Mouse (Mus musculus): ENCODE data around the gene Ctdnep1. TPM values are rescaled to one million over a fixed set of nuclear protein-coding genes. Genes with fewer than 3 reads are reported as not detected.

The Ctdnep1 gene
- polyA plus RNA-seq, 1 experiment from 2014 or later: 28.6 TPM

- Histone ChIP-seq H3K4me3 (ENCODE audit: low read depth, low read length) (peak overlapping the region; percentile 47), H3K4me1 (replicated peaks; ENCODE audit: control insufficient read depth, insufficient read depth, low read length) (peaks cover 15% of the 10 kb centered on the region), H3K9ac (ENCODE audit: low read length) (peak overlapping the region; percentile 44; the same call in 1 of the 2 replicates), H3K27me3 (replicated peaks; ENCODE audit: control insufficient read depth, insufficient read depth, low read length) (no peaks in the 10 kb centered on the region), H3K27ac (ENCODE audit: low read depth) (no peak overlapping the region), H3K4me2 (ENCODE audit: low read length) (peak overlapping the region; percentile 100), H3K36me3 (ENCODE audit: control insufficient read depth, insufficient read depth, low read length) (no peaks in the 10 kb centered on the region), H3K9me3 (ENCODE audit: control insufficient read depth, low read length) (no peaks in the 10 kb centered on the region)
- no peak for DNase-seq (ENCODE audit: low spot score)
- no peak for ATAC-seq (replicated peaks; ENCODE audit: low FRiP score, low TSS enrichment, low read depth)
- WGBS: 33% methylated on average over 9 of the region's 9 CpGs
These were observed 44.1 kb upstream of the Ctdnep1 start for GRCm38 (mm10) chr11:69936714-69937347.

GRCm38 (mm10) chr11:69937385-69937784, 43.6 kb upstream of the Ctdnep1 start:
- no peaks in the 10 kb centered on the region for H3K27me3 ChIP-seq (replicated peaks; ENCODE audit: control insufficient read depth, insufficient read depth, low read length)
- no peak overlapping the region for H3K27ac ChIP-seq (ENCODE audit: low read depth)
- WGBS: 42% methylated on average over 4 of the region's 4 CpGs
- no peak overlapping the region for H3K9ac ChIP-seq (ENCODE audit: low read length)
- no peak for DNase-seq (ENCODE audit: low spot score)
- ATAC-seq (replicated peaks; ENCODE audit: low FRiP score, low TSS enrichment, low read depth): no peak
- no peak overlapping the region for H3K4me3 ChIP-seq (ENCODE audit: low read depth, low read length)
- 0 out of 2 replicates have a peak overlapping the region, but pooled peaks have one; percentile 100 for H3K4me2 ChIP-seq (ENCODE audit: low read length)
- H3K36me3 ChIP-seq (ENCODE audit: control insufficient read depth, insufficient read depth, low read length): no peaks in the 10 kb centered on the region; the same call in 1 of the 2 replicates
- no peaks in the 10 kb centered on the region for H3K9me3 ChIP-seq (ENCODE audit: control insufficient read depth, low read length)
- peaks cover 15% of the 10 kb centered on the region for H3K4me1 ChIP-seq (replicated peaks; ENCODE audit: control insufficient read depth, insufficient read depth, low read length)

GRCm38 (mm10) chr11:69937834-69938233, 43.1 kb upstream of the Ctdnep1 start:
- Histone ChIP-seq H3K4me1 (replicated peaks; ENCODE audit: control insufficient read depth, insufficient read depth, low read length) (peaks cover 15% of the 10 kb centered on the region), H3K9me3 (ENCODE audit: control insufficient read depth, low read length) (no peaks in the 10 kb centered on the region), H3K27me3 (replicated peaks; ENCODE audit: control insufficient read depth, insufficient read depth, low read length) (no peaks in the 10 kb centered on the region), H3K9ac (ENCODE audit: low read length) (no peak overlapping the region), H3K4me3 (ENCODE audit: low read depth, low read length) (no peak overlapping the region), H3K27ac (ENCODE audit: low read depth) (no peak overlapping the region), H3K36me3 (ENCODE audit: control insufficient read depth, insufficient read depth, low read length) (peaks cover under 1% of the 10 kb centered on the region; the same call in 1 of the 2 replicates), H3K4me2 (ENCODE audit: low read length) (no peak overlapping the region)
- no peak for ATAC-seq (replicated peaks; ENCODE audit: low FRiP score, low TSS enrichment, low read depth)
- WGBS: 76% methylated on average over 5 of the region's 5 CpGs
- DNase-seq (ENCODE audit: low spot score): no peak

DNA sequence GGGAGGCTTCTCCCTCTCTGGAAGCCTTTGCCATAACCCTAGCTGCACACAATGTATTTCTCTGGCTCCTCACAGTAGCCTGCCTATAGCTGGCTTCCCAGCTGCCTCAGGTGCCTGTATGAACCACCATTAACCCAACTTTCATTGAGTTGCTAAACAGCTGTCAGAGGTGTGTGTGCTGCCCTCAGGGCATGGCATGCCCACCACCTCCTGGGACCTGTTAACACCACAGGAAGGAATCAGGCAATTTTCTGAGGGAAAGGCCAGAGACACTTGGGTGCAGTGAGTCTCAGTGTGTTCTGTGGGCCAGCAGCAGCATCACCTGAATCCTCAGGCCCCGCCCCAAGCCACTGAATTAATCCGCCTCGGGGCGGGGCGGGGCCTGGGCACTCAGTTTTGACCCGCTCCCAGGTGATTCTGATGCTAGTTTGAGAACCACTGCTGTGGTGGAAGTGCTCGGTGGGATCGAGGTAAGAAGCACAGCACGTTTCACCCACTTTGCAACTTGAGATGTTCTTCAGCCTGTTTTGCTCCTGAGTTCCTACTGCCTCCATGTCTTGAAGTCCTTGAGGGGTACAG, 42.5 kb upstream of the Ctdnep1 start:
- H3K4me3 ChIP-seq (ENCODE audit: low read depth, low read length): no peak overlapping the region
- H3K9me3 ChIP-seq (ENCODE audit: control insufficient read depth, low read length): no peaks in the 10 kb centered on the region
- H3K4me1 ChIP-seq (replicated peaks; ENCODE audit: control insufficient read depth, insufficient read depth, low read length): peaks cover 15% of the 10 kb centered on the region
- no peak overlapping the region for H3K9ac ChIP-seq (ENCODE audit: low read length)
- ATAC-seq (replicated peaks; ENCODE audit: low FRiP score, low TSS enrichment, low read depth) (no peak), DNase-seq (ENCODE audit: low spot score) (no peak)
- H3K4me2 ChIP-seq (ENCODE audit: low read length): no peak overlapping the region
- 30% methylated on average over 9 of the region's 9 CpGs for WGBS
- peaks cover 4% of the 10 kb centered on the region; the same call in 1 of the 2 replicates for H3K36me3 ChIP-seq (ENCODE audit: control insufficient read depth, insufficient read depth, low read length)
- no peak overlapping the region for H3K27ac ChIP-seq (ENCODE audit: low read depth)
- H3K27me3 ChIP-seq (replicated peaks; ENCODE audit: control insufficient read depth, insufficient read depth, low read length): no peaks in the 10 kb centered on the region

DNA sequence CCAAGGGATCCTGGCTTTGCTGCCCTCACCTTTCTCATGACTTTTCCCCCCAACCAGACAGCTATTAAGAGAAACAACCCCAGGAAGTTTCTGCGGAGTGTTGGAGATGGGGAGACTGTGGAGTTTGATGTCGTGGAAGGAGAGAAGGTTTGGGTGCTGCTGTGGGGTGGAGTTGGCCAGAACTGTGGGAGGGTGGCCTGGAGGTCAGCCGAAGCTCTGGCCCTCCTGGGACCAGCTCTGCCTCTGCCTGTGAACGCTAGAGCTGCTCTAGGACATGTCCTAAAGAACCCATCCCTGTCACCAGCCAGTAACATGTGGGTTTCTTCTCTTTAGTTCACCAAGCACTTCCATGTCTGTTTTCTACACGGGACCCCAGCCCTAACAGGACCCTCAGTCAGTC, 41.8 kb upstream of the Ctdnep1 start:
- WGBS: 68% methylated on average over 5 of the region's 5 CpGs
- no peak for ATAC-seq (replicated peaks; ENCODE audit: low FRiP score, low TSS enrichment, low read depth)
- DNase-seq (ENCODE audit: low spot score): no peak
- no peaks in the 10 kb centered on the region for H3K9me3 ChIP-seq (ENCODE audit: control insufficient read depth, low read length)
- H3K4me2 ChIP-seq (ENCODE audit: low read length): no peak overlapping the region
- no peak overlapping the region for H3K4me3 ChIP-seq (ENCODE audit: low read depth, low read length)
- peaks cover 15% of the 10 kb centered on the region for H3K4me1 ChIP-seq (replicated peaks; ENCODE audit: control insufficient read depth, insufficient read depth, low read length)
- H3K9ac ChIP-seq (ENCODE audit: low read length): no peak overlapping the region
- H3K27me3 ChIP-seq (replicated peaks; ENCODE audit: control insufficient read depth, insufficient read depth, low read length): no peaks in the 10 kb centered on the region
- H3K27ac ChIP-seq (ENCODE audit: low read depth): no peak overlapping the region
- peaks cover 9% of the 10 kb centered on the region for H3K36me3 ChIP-seq (ENCODE audit: control insufficient read depth, insufficient read depth, low read length)

DNA sequence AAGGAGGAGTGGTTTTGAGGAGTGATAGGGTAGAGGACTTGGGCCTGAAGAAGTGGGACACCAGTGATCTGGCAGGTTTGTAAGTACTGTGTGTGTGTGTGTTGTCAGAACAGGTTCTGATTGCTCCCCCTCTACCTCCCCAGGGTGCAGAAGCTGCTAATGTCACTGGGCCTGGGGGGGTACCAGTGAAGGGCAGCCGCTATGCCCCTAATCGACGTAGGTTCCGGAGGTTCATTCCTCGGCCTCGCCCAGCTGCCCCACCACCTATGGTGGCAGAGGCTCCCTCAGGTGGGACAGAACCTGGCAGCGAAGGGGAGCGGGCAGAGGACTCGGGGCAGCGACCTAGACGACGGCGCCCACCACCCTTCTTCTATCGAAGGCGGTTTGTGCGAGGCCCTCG, 41.2 kb upstream of the Ctdnep1 start:
- Histone ChIP-seq H3K9me3 (ENCODE audit: control insufficient read depth, low read length) (no peaks in the 10 kb centered on the region), H3K36me3 (ENCODE audit: control insufficient read depth, insufficient read depth, low read length) (peaks cover 15% of the 10 kb centered on the region), H3K4me2 (ENCODE audit: low read length) (no peak overlapping the region), H3K4me1 (replicated peaks; ENCODE audit: control insufficient read depth, insufficient read depth, low read length) (peaks cover 15% of the 10 kb centered on the region), H3K27me3 (replicated peaks; ENCODE audit: control insufficient read depth, insufficient read depth, low read length) (no peaks in the 10 kb centered on the region), H3K27ac (ENCODE audit: low read depth) (no peak overlapping the region), H3K4me3 (ENCODE audit: low read depth, low read length) (no peak overlapping the region), H3K9ac (ENCODE audit: low read length) (no peak overlapping the region)
- 92% methylated on average over 17 of the region's 17 CpGs for whole genome bisulfite sequencing
- ATAC-seq (replicated peaks; ENCODE audit: low FRiP score, low TSS enrichment, low read depth): no peak
- no peak for DNase-seq (ENCODE audit: low spot score)

- Histone ChIP-seq H3K9me3 (ENCODE audit: control insufficient read depth, low read length) (no peaks in the 10 kb centered on the region), H3K9ac (ENCODE audit: low read length) (no peak overlapping the region), H3K4me3 (ENCODE audit: low read depth, low read length) (no peak overlapping the region), H3K4me1 (replicated peaks; ENCODE audit: control insufficient read depth, insufficient read depth, low read length) (peaks cover 14% of the 10 kb centered on the region), H3K36me3 (ENCODE audit: control insufficient read depth, insufficient read depth, low read length) (peaks cover 21% of the 10 kb centered on the region), H3K27ac (ENCODE audit: low read depth) (no peak overlapping the region), H3K4me2 (ENCODE audit: low read length) (no peak overlapping the region), H3K27me3 (replicated peaks; ENCODE audit: control insufficient read depth, insufficient read depth, low read length) (no peaks in the 10 kb centered on the region)
- WGBS: 76% methylated on average over 4 of the region's 4 CpGs
- DNase-seq (ENCODE audit: low spot score): no peak
- no peak for ATAC-seq (replicated peaks; ENCODE audit: low FRiP score, low TSS enrichment, low read depth)
These were observed 40.0 kb upstream of the Ctdnep1 start for GRCm38 (mm10) chr11:69940962-69941361.

- Histone ChIP-seq H3K4me3 (ENCODE audit: low read depth, low read length) (no peak overlapping the region), H3K27me3 (replicated peaks; ENCODE audit: control insufficient read depth, insufficient read depth, low read length) (no peaks in the 10 kb centered on the region), H3K9ac (ENCODE audit: low read length) (no peak overlapping the region), H3K4me2 (ENCODE audit: low read length) (no peak overlapping the region), H3K36me3 (ENCODE audit: control insufficient read depth, insufficient read depth, low read length) (peaks cover 21% of the 10 kb centered on the region), H3K4me1 (replicated peaks; ENCODE audit: control insufficient read depth, insufficient read depth, low read length) (peaks cover 11% of the 10 kb centered on the region), H3K27ac (ENCODE audit: low read depth) (no peak overlapping the region), H3K9me3 (ENCODE audit: control insufficient read depth, low read length) (no peaks in the 10 kb centered on the region)
- DNase-seq (ENCODE audit: low spot score) (no peak), ATAC-seq (replicated peaks; ENCODE audit: low FRiP score, low TSS enrichment, low read depth) (no peak)
- 74% methylated on average over 13 of the region's 13 CpGs for WGBS
These were observed 35.7 kb upstream of the Ctdnep1 start for GRCm38 (mm10) chr11:69945216-69945615.

Measured in intestine, embryonic 14.5 days (tissue).